Mouse (Mus musculus): ENCODE measurements around the gene Inhbc.
"Not testable (repeated sequence)": the region's sequence is repeated elsewhere in the genome, so short reads cannot be mapped to it uniquely, and the experiment has no call there.

GRCm38 (mm10) chr10:127314950-127315349 is 55.3 kb downstream of the Inhbc start:
- not testable (repeated sequence) for TF ChIP-seq CTCF (conservative IDR thresholded peaks at IDR 0.05; ENCODE audit: insufficient read depth, insufficient read length, low read depth, low read length); POLR2A (IDR thresholded peaks at IDR 0.05; ENCODE audit: low read depth, low read length)
